Mouse (Mus musculus) cortical plate, adult 2 months (tissue): ENCODE results near the gene Stk16.

ENCODE experiments used
- CTCF ChIP-seq: fragments of 200-500 bp; IDR thresholded peaks from 2 replicates; pipeline ENCODE4 v1.5.1; 2011; ENCODE audit warnings: mild to moderate bottlenecking, control low read depth, low read length; ENCODE audit not compliant: insufficient read depth; ENCODE audit errors: extremely low read depth
- POLR2A ChIP-seq: fragments of 200-500 bp; IDR thresholded peaks from 2 replicates; pipeline ENCODE4 v1.6.1; 2011; ENCODE audit warnings: mild to moderate bottlenecking, low read length, control low read depth; ENCODE audit not compliant: insufficient read depth; ENCODE audit errors: extremely low read depth

DNA sequence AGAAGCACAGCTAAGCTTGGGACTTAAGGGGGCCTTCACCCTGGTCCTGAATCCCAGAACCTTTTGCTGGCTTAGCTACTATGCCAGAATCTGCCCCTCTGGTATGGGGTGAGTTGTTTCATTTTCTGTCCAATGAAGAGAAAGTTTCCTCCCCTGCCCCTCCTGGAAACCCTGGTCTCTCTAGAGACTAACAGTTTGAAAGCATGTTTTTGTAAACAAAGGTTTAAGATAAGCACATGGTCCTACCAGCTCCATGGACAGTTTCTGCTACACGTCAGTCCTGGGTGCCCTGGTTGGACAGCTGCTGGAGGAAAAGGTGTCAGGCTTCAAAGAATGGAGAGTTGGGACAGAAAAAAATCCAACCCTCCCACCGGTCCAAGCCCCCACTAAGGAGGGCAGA is 20.1 kb upstream of the Stk16 start:
- no peak for TF ChIP-seq POLR2A
- TF ChIP-seq CTCF: no peak
